ENCODE assay signal across 12 mouse cellular contexts in the genomic region with DNA sequence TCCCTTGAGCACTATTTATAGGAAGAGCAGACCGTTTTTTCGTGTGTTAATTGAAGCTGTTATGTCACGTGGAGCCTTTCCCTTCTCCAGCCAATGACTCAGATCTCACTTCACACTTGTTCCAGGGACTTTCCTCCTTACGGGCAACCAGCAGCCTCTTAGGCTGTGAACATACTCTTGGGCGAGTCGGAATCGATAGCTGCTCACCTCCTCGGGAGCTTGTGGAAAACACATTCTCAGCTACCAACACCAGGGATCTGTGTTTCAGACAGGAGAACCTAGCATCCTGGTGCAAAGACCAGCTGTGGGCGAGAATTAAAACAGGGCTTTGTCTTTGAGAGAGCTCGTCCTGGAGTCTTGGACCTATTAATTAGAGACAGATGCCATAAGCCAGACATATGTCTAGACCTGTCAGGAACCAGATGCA.
A peak's percentile ranks its signal among the peaks of the same experiment; 100 is the strongest.
DNase-seq lines count a peak whose midpoint lies in the region; ATAC-seq lines count a peak whose summit lies in the region.
"Had no signal": no experiment of that assay in that cellular context is flagged by ENCODE, and none has a peak within 500 bp of the region (broad histone marks: within the 10 kb centered on the region; RNA-seq: fewer than 3 reads in every experiment).

No protein-coding gene starts in this region.

- H3K36me3 ChIP-seq in heart, embryonic 14.5 days (ENCODE audit: control insufficient read depth, insufficient read depth, low read length): no peaks in the 10 kb centered on the region

- 0 out of 2 replicates have a peak overlapping the region, but pooled peaks have one; percentile 9 for H3K4me2 ChIP-seq in heart, embryonic 14.5 days (ENCODE audit: low read length)

- H3K27ac ChIP-seq in heart, embryonic 14.5 days (replicated peaks in 1 of 2; ENCODE audit: control insufficient read depth in 1 of 2, insufficient read depth in 1 of 2, low read depth in 2 of 2, low read length in 2 of 2): peak overlapping the region; percentile 3 to 57; a peak in 2 of 4 replicates
- H3K27ac ChIP-seq: heart, adult 2 months; left cerebral cortex, adult 2 months; macrophage had no signal

- peaks cover 10 to 31% of the 10 kb centered on the region in 2 experiments for H3K4me1 ChIP-seq in heart, embryonic 14.5 days (ENCODE audit: control insufficient read depth in 2 of 2, insufficient read depth in 2 of 2, low read length in 2 of 2)

- no peak overlapping the region for H3K9ac ChIP-seq in heart, embryonic 14.5 days (ENCODE audit: low read length)

- peaks cover 6% of the 10 kb centered on the region; the same call in 1 of the 2 replicates for H3K9me3 ChIP-seq in heart, embryonic 14.5 days (ENCODE audit: control insufficient read depth, low read length)

- ATAC-seq in heart, embryonic 14.5 days (ENCODE audit: insufficient number of reproducible peaks, insufficient read depth, low FRiP score, low read depth): no peak

- DNase-seq in frontal cortex, postnatal 36 days (ENCODE audit: low spot score in 2 of 2): peak; percentile 24 to 44
- DNase-seq in frontal cortex, postnatal 25 days (ENCODE audit: low spot score in 2 of 2): no peak
- peak; percentile 34 for DNase-seq in embryo, embryonic 10 days (ENCODE audit: low spot score)
- DNase-seq in neural tube, embryonic 10.5 days (ENCODE audit: extremely low spot score, low spot score): peak; percentile 42
- no peak for DNase-seq in spleen, postnatal 14 days (ENCODE audit: low spot score in 2 of 2)
- no peak for DNase-seq in retina, postnatal 1 day
- no peak for DNase-seq in cerebellum, adult 8-10 months
- DNase-seq: cerebellum, adult 9-10 months had no signal

- no peak overlapping the region for H3K4me3 ChIP-seq in heart, embryonic 14.5 days (ENCODE audit: control insufficient read depth in 1 of 2, insufficient read depth in 1 of 2, low read depth in 1 of 2, low read length in 2 of 2)
- H3K4me3 ChIP-seq: heart, adult 2 months; left cerebral cortex, adult 2 months had no signal

- H3K27me3 ChIP-seq in heart, embryonic 14.5 days (ENCODE audit: control insufficient read depth, insufficient read depth, low read length): no peaks in the 10 kb centered on the region

- 40% methylated on average over 10 of the region's 10 CpGs for WGBS in heart, embryonic 14.5 days

Comparison
In these comparisons a context has a peak if more than half of its experiments do, and no peak if none do; other contexts are left out.
1. DNase-seq: peak in frontal cortex, postnatal 36 days (2 of 2), embryo, embryonic 10 days (single experiment) and neural tube, embryonic 10.5 days (single experiment); none in frontal cortex, postnatal 25 days (0 of 2), spleen, postnatal 14 days (0 of 2), retina, postnatal 1 day (single experiment) and cerebellum, adult 8-10 months (single experiment).